Mouse (Mus musculus): ENCODE data around the gene Abcg1. TPM values are rescaled to one million over a fixed set of nuclear protein-coding genes. Genes with fewer than 3 reads are reported as not detected.

Abcg1 gene
- polyA plus RNA-seq, 1 experiment, result 0.94 TPM

DNA sequence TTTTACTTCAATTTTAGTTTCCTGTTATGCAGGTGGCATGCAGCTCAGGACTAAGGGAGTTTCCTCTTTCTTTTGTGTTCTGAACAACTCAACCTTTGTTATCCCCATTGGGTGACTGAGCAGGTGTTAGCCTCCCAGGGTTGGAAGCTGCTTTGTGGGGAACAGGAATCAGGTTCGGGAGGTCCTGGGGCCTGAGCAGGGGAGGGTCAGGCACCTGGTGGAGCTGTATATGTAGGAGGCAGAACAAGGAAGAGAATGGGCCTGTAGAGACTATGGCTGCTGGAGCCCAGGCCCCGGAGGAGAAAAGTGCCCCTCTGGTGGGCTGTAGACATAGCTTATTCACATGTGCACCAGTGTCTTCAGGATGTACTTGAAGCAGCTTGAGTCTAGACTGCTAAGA is 24.2 kb upstream of the Abcg1 start:
- Histone ChIP-seq H3K27me3 (ENCODE audit: control insufficient read depth, insufficient read depth, insufficient read length) (no peaks in the 10 kb centered on the region), H3K4me2 (ENCODE audit: low read depth) (no peak overlapping the region), H3ac (ENCODE audit: control insufficient read depth, insufficient read length) (no peak overlapping the region), H3K4me3 (no peak overlapping the region), H3K79me2 (ENCODE audit: control insufficient read depth, insufficient read depth) (no peaks in the 10 kb centered on the region), H3K36me3 (ENCODE audit: control insufficient read depth, insufficient read depth) (no peaks in the 10 kb centered on the region)
- TF ChIP-seq E2F4 (IDR thresholded peaks at IDR 0.05; ENCODE audit: insufficient read depth) (no peak), POLR2AphosphoS2 (IDR thresholded peaks at IDR 0.05; ENCODE audit: insufficient read length, low read depth) (no peak), TCF12 (IDR thresholded peaks at IDR 0.05; ENCODE audit: insufficient read depth, poor library complexity, severe bottlenecking) (no peak), USF1 (IDR thresholded peaks at IDR 0.05; ENCODE audit: low read depth) (no peak), REST (IDR thresholded peaks at IDR 0.05; ENCODE audit: insufficient read depth, insufficient read length) (no peak), TCF3 (IDR thresholded peaks at IDR 0.05; ENCODE audit: insufficient read length, low read depth) (no peak), MYOG (IDR thresholded peaks at IDR 0.05; ENCODE audit: control insufficient read depth in 1 of 3, insufficient read depth in 1 of 3, insufficient read length in 2 of 3, low read depth in 2 of 3) (no peak), SRF (IDR thresholded peaks at IDR 0.05; ENCODE audit: control insufficient read depth, insufficient read length, low read depth) (no peak), POLR2A (IDR thresholded peaks at IDR 0.05; ENCODE audit: insufficient read length, low read depth) (no peak), MYOD1 (IDR thresholded peaks at IDR 0.05; ENCODE audit: control insufficient read depth in 1 of 3, insufficient read length in 2 of 3, low read depth in 2 of 3) (no peak), MAX (IDR thresholded peaks at IDR 0.05; ENCODE audit: low read depth) (no peak), CEBPB (IDR thresholded peaks at IDR 0.05; ENCODE audit: insufficient read depth, poor library complexity, severe bottlenecking) (no peak)

DNA sequence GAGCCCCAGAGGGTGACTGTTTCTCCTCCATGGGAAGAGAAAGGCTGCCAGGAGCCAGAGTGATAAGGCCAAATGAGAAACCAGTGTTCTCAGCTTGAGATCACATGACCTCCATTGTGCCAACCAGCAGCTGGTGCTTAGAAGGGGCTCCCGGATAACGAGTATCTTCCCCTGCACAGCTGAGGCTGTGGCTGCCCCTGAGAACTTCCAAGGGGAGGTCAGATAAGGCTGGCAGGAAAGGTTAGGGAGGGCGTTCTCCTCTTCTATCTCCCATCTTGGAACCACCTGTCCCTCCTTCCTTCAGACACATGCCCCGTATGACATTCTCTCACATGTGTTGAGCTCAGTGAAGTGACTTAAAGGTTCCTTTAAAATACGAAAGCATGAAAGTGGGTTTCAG is 23.3 kb upstream of the Abcg1 start:
- Histone ChIP-seq H3K27me3 (ENCODE audit: control insufficient read depth, insufficient read depth, insufficient read length) (no peaks in the 10 kb centered on the region), H3K4me3 (no peak overlapping the region), H3K79me2 (ENCODE audit: control insufficient read depth, insufficient read depth) (no peaks in the 10 kb centered on the region), H3K36me3 (ENCODE audit: control insufficient read depth, insufficient read depth) (no peaks in the 10 kb centered on the region), H3K4me2 (ENCODE audit: low read depth) (no peak overlapping the region), H3ac (ENCODE audit: control insufficient read depth, insufficient read length) (no peak overlapping the region)
- TF ChIP-seq MYOD1 (IDR thresholded peaks at IDR 0.05; ENCODE audit: control insufficient read depth in 1 of 3, insufficient read length in 2 of 3, low read depth in 2 of 3) (no peak), MAX (IDR thresholded peaks at IDR 0.05; ENCODE audit: low read depth) (no peak), USF1 (IDR thresholded peaks at IDR 0.05; ENCODE audit: low read depth) (peak; percentile 26)

DNA sequence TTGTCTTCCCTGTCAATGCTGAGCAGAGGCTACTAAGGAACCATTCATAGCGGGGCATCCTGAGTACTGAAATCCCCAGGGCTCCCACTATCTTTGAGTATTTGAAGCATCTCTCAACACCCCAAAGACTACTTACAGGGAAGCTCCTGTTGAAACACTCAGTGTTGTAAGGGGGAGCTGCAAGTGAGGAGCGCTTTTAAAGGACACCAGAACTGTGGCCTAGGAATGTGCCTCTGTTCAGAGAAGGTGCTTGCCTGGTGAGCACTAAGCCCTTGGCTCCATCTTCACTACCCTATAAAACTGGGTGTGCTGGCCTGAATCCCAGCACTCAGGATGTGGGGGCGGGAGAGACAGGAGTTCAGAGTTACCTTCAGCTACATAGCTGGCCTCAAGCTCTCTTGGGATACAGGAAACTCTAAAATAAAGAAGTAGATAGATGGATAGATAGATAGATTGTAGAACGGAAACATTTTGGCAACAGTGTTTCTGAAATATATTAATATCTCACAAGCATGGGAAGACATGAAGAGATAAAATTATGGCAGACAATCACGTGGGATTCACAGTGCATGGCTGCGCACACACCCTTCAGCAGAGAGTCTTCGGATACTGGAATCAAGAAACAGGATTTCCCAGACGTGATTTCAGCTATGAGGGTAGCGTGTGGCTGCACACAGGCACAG is 22.7 kb upstream of the Abcg1 start:
- Histone ChIP-seq H3K4me2 (ENCODE audit: low read depth) (no peak overlapping the region), H3K79me2 (ENCODE audit: control insufficient read depth, insufficient read depth) (no peaks in the 10 kb centered on the region), H3K4me3 (no peak overlapping the region), H3K36me3 (ENCODE audit: control insufficient read depth, insufficient read depth) (no peaks in the 10 kb centered on the region), H3K27me3 (ENCODE audit: control insufficient read depth, insufficient read depth, insufficient read length) (no peaks in the 10 kb centered on the region), H3ac (ENCODE audit: control insufficient read depth, insufficient read length) (no peak overlapping the region)
- TF ChIP-seq SRF (IDR thresholded peaks at IDR 0.05; ENCODE audit: control insufficient read depth, insufficient read length, low read depth), result no peak
- TF ChIP-seq USF1 (IDR thresholded peaks at IDR 0.05; ENCODE audit: low read depth), result no peak
- TF ChIP-seq POLR2A (IDR thresholded peaks at IDR 0.05; ENCODE audit: insufficient read length, low read depth), result no peak

DNA sequence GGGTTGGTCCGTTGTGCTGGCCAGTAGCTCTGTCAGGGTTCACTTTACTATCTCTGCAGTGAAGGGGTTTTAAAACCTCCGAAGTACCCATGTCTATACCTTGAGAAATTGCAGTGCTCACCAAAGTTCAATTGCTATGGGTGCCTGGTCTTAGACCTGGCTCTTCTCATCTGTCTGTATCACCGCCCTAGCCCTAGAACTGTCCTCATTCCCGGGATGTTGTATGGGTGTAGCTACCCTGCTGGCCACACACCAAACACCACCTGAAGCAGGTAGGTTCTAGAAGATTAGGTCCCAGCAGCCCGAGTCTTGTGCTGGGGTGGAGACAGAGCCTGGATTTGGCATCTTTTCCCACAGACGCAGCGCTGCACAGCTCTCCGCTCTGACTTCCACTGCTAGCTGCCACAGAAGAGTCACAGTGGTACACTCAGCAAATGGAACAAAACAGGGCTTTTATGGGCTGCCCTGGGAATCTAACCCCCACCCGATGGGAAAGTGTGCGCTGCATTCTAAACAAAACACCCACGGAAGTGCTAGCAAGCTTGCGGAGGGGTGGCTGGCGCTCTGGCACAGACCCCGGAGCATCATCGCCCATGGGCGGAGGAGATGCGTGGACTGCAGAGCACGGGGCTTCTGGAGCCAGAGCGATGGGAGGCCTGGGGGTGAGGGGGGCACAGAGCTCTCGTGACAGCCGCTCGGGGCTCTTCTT is 21.2 kb upstream of the Abcg1 start:
- H3K4me2 ChIP-seq (ENCODE audit: low read depth), result no peak overlapping the region
- TF ChIP-seq E2F4 (IDR thresholded peaks at IDR 0.05; ENCODE audit: insufficient read depth) (no peak), MYOD1 (IDR thresholded peaks at IDR 0.05; ENCODE audit: control insufficient read depth in 1 of 3, insufficient read length in 2 of 3, low read depth in 2 of 3) (no peak), SRF (IDR thresholded peaks at IDR 0.05; ENCODE audit: control insufficient read depth, insufficient read length, low read depth) (no peak), CEBPB (IDR thresholded peaks at IDR 0.05; ENCODE audit: insufficient read depth, poor library complexity, severe bottlenecking) (no peak), USF1 (IDR thresholded peaks at IDR 0.05; ENCODE audit: low read depth) (no peak), REST (IDR thresholded peaks at IDR 0.05; ENCODE audit: insufficient read depth, insufficient read length) (no peak), MYOG (IDR thresholded peaks at IDR 0.05; ENCODE audit: control insufficient read depth in 1 of 3, insufficient read depth in 1 of 3, insufficient read length in 2 of 3, low read depth in 2 of 3) (no peak), MAX (IDR thresholded peaks at IDR 0.05; ENCODE audit: low read depth) (no peak), POLR2AphosphoS2 (IDR thresholded peaks at IDR 0.05; ENCODE audit: insufficient read length, low read depth) (no peak), TCF12 (IDR thresholded peaks at IDR 0.05; ENCODE audit: insufficient read depth, poor library complexity, severe bottlenecking) (no peak), TCF3 (IDR thresholded peaks at IDR 0.05; ENCODE audit: insufficient read length, low read depth) (no peak), POLR2A (IDR thresholded peaks at IDR 0.05; ENCODE audit: insufficient read length, low read depth) (no peak)

DNA sequence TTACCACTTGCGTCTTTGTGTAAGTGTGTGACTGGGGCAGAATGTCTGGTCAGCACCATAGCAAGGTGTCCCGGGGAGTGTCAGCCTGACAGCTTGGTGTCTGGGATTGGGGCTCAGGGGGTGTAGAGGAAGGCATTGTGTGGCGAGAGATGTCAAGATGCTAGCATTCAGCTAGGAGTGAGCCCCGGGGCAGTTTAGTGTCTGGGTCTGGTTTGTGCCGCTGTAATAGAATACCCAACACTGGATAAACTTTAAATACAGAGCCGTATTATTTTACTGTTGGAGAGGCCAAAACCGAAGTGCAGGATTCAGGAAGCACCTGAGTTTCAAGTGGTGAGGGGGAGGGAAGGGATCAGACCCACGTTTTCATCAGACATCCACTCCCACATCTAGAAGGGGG is 20.1 kb upstream of the Abcg1 start:
- TF ChIP-seq CEBPB (IDR thresholded peaks at IDR 0.05; ENCODE audit: insufficient read depth, poor library complexity, severe bottlenecking) (no peak), MYOD1 (IDR thresholded peaks at IDR 0.05; ENCODE audit: control insufficient read depth in 1 of 3, insufficient read length in 2 of 3, low read depth in 2 of 3) (no peak), POLR2AphosphoS2 (IDR thresholded peaks at IDR 0.05; ENCODE audit: insufficient read length, low read depth) (no peak), SRF (IDR thresholded peaks at IDR 0.05; ENCODE audit: control insufficient read depth, insufficient read length, low read depth) (no peak)
- Histone ChIP-seq H3K27me3 (ENCODE audit: control insufficient read depth, insufficient read depth, insufficient read length) (no peaks in the 10 kb centered on the region), H3K79me2 (ENCODE audit: control insufficient read depth, insufficient read depth) (no peaks in the 10 kb centered on the region), H3K4me3 (no peak overlapping the region), H3K36me3 (ENCODE audit: control insufficient read depth, insufficient read depth) (no peaks in the 10 kb centered on the region), H3ac (ENCODE audit: control insufficient read depth, insufficient read length) (no peak overlapping the region), H3K4me2 (ENCODE audit: low read depth) (no peak overlapping the region)

More for the DNA sequence above, 21.2 kb upstream of the Abcg1 start:
- H3K79me2 ChIP-seq (ENCODE audit: control insufficient read depth, insufficient read depth), result no peaks in the 10 kb centered on the region
- H3K27me3 ChIP-seq (ENCODE audit: control insufficient read depth, insufficient read depth, insufficient read length), result no peaks in the 10 kb centered on the region
- H3ac ChIP-seq (ENCODE audit: control insufficient read depth, insufficient read length), result no peak overlapping the region
- no peak overlapping the region for H3K4me3 ChIP-seq
- no peaks in the 10 kb centered on the region for H3K36me3 ChIP-seq (ENCODE audit: control insufficient read depth, insufficient read depth)

Data from myocyte (in vitro differentiated cells).